Mouse (Mus musculus): ENCODE measurements around the gene Pmm2. TPM values are rescaled to one million over a fixed set of nuclear protein-coding genes. Genes with fewer than 3 reads are reported as not detected.
A peak's percentile ranks its signal among the peaks of the same experiment; 100 is the strongest.

The Pmm2 gene
- polyA plus RNA-seq, 1 experiment from 2014 or later = 49.6 TPM

DNA sequence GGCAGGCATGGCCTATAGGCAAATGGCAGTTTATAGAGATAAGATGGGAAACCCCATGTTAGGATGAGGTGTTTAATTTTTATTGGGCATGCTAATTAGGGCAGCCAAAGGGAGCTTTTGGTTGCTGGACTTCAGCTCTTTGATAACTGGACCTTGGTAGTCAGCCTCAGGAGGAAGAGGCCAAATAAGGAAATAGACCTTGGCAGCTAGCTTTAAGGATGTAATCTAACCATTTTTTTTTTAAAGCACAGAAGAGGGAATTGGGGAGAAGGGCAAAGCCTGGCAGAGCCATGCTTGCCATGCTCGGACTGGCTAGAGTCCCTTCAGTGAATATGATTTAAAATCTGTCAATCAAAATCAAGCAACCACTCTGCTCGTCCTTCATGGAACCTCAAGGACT lies 7.1 kb upstream of the Pmm2 start:
- Histone ChIP-seq H3K4me3 (no peak overlapping the region), H3K4me1 (peaks cover 3% of the 10 kb centered on the region; the same call in 1 of the 2 replicates), H3K4me2 (replicated peaks) (no peak overlapping the region), H3K36me3 (peaks cover 13% of the 10 kb centered on the region), H3K9me3 (replicated peaks) (no peaks in the 10 kb centered on the region), H3K27me3 (no peaks in the 10 kb centered on the region), H3K9ac (no peak overlapping the region), H3K27ac (no peak overlapping the region)
- no peak for ATAC-seq (ENCODE audit: low FRiP score)
- 83% methylated on average over 2 of the region's 2 CpGs for WGBS

DNA sequence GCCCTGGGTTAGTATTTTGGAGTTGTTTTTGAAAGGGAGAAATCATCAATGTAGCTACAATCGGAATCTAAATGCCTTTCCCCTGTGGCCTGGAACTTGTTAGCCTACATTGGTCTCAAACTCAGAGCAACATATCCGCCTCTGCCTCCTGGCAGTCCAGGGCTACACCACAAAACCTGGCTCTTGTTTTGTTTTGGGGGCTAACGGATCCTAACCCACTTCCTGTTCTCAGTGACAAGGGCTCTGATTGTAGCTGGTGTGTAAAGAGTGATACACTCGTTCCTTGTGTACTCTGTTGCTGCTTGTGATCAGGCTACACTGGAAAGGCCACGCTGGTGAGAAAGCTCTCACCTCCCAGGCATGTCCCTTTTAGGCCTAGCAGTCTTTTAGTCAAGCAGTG lies 6.0 kb upstream of the Pmm2 start:
- no peak overlapping the region for H3K4me2 ChIP-seq (replicated peaks)
- no peaks in the 10 kb centered on the region for H3K9me3 ChIP-seq (replicated peaks)
- H3K4me1 ChIP-seq = peaks cover 13% of the 10 kb centered on the region
- ATAC-seq (ENCODE audit: low FRiP score) = no peak
- H3K36me3 ChIP-seq = peaks cover 17% of the 10 kb centered on the region
- H3K9ac ChIP-seq = no peak overlapping the region
- no peak overlapping the region for H3K27ac ChIP-seq
- no peaks in the 10 kb centered on the region for H3K27me3 ChIP-seq
- H3K4me3 ChIP-seq = no peak overlapping the region
- 90% methylated on average over 5 of the region's 5 CpGs for WGBS

GRCm38 (mm10) chr16:8636867-8637216 lies 632 bp upstream of the Pmm2 start:
- Histone ChIP-seq H3K27me3 (no peaks in the 10 kb centered on the region), H3K9ac (peak overlapping the region; percentile 85), H3K4me2 (replicated peaks) (peak overlapping the region; percentile 85), H3K9me3 (replicated peaks) (no peaks in the 10 kb centered on the region), H3K36me3 (peaks cover 23% of the 10 kb centered on the region), H3K27ac (peak overlapping the region; percentile 86), H3K4me3 (peak overlapping the region; percentile 82), H3K4me1 (peaks cover 26% of the 10 kb centered on the region)
- 1% methylated on average over 13 of the region's 13 CpGs for WGBS
- ATAC-seq (ENCODE audit: low FRiP score) = peak; percentile 11

- Histone ChIP-seq H3K36me3 (peaks cover 24% of the 10 kb centered on the region), H3K27ac (no peak overlapping the region), H3K9me3 (replicated peaks) (no peaks in the 10 kb centered on the region), H3K4me3 (peak overlapping the region; percentile 82), H3K4me2 (replicated peaks) (peak overlapping the region; percentile 85), H3K9ac (peak overlapping the region; percentile 85), H3K4me1 (peaks cover 26% of the 10 kb centered on the region), H3K27me3 (no peaks in the 10 kb centered on the region)
- ATAC-seq (ENCODE audit: low FRiP score) = no peak
- WGBS = 48% methylated on average over 7 of the region's 7 CpGs
Observed at GRCm38 (mm10) chr16:8638131-8638530, 657 bp downstream of the Pmm2 start.

GRCm38 (mm10) chr16:8639466-8640191 lies 2.2 kb downstream of the Pmm2 start:
- WGBS = 88% methylated on average over 11 of the region's 11 CpGs
- no peak for ATAC-seq (ENCODE audit: low FRiP score)
- no peak overlapping the region for H3K4me3 ChIP-seq
- H3K9me3 ChIP-seq (replicated peaks) = no peaks in the 10 kb centered on the region
- H3K4me2 ChIP-seq (replicated peaks) = no peak overlapping the region
- H3K27ac ChIP-seq = no peak overlapping the region
- H3K36me3 ChIP-seq = peaks cover 37% of the 10 kb centered on the region
- peaks cover 26% of the 10 kb centered on the region for H3K4me1 ChIP-seq
- no peak overlapping the region for H3K9ac ChIP-seq
- H3K27me3 ChIP-seq = no peaks in the 10 kb centered on the region

- no peak overlapping the region for H3K4me3 ChIP-seq
- ATAC-seq (ENCODE audit: low FRiP score) = no peak
- H3K4me2 ChIP-seq (replicated peaks) = no peak overlapping the region
- no peak overlapping the region for H3K9ac ChIP-seq
- H3K9me3 ChIP-seq (replicated peaks) = no peaks in the 10 kb centered on the region
- WGBS = 84% methylated on average over 2 of the region's 2 CpGs
- H3K4me1 ChIP-seq = peaks cover under 1% of the 10 kb centered on the region
- H3K27ac ChIP-seq = no peak overlapping the region
- H3K36me3 ChIP-seq = peaks cover 65% of the 10 kb centered on the region
- H3K27me3 ChIP-seq = no peaks in the 10 kb centered on the region
Observed at GRCm38 (mm10) chr16:8643855-8644254, 6.4 kb downstream of the Pmm2 start.

DNA sequence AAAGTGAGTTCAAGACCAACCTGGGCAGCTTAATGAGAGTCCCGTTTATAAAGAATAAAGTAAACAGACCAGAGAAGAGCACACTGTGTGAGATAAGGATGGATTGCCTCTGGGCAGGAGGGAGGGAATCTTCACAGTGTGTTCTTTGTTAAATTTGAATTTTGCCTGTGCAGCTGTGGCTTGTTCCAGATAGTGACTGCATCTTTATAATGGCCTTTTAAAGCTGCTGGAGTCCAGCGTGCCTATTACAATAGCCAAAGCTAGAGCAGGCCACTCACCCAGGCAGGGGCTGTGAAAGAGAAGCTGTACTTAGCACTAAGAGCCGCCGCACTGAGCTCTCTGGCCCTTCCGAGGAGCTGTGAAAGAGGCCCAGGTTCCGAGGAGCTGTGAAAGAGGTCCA lies 8.1 kb downstream of the Pmm2 start:
- Histone ChIP-seq H3K27me3 (no peaks in the 10 kb centered on the region), H3K27ac (no peak overlapping the region), H3K9ac (no peak overlapping the region), H3K36me3 (peaks cover 79% of the 10 kb centered on the region), H3K9me3 (replicated peaks) (no peaks in the 10 kb centered on the region), H3K4me2 (replicated peaks) (no peak overlapping the region), H3K4me3 (no peak overlapping the region), H3K4me1 (no peaks in the 10 kb centered on the region)
- 89% methylated on average over 6 of the region's 6 CpGs for WGBS
- ATAC-seq (ENCODE audit: low FRiP score) = no peak

- WGBS = 97% methylated on average over 3 of the region's 3 CpGs
- ATAC-seq (ENCODE audit: low FRiP score) = no peak
- no peak overlapping the region for H3K4me2 ChIP-seq (replicated peaks)
- peaks cover 84% of the 10 kb centered on the region for H3K36me3 ChIP-seq
- no peaks in the 10 kb centered on the region for H3K9me3 ChIP-seq (replicated peaks)
- H3K27me3 ChIP-seq = no peaks in the 10 kb centered on the region
- no peak overlapping the region for H3K27ac ChIP-seq
- no peak overlapping the region for H3K4me3 ChIP-seq
- H3K9ac ChIP-seq = no peak overlapping the region
- H3K4me1 ChIP-seq = no peaks in the 10 kb centered on the region
Observed at GRCm38 (mm10) chr16:8650007-8650406, 12.5 kb downstream of the Pmm2 start.

GRCm38 (mm10) chr16:8655108-8655507 lies 17.6 kb downstream of the Pmm2 start:
- no peaks in the 10 kb centered on the region for H3K9me3 ChIP-seq (replicated peaks)
- ATAC-seq (ENCODE audit: low FRiP score) = no peak
- WGBS = 87% methylated on average over 6 of the region's 6 CpGs
- no peak overlapping the region for H3K9ac ChIP-seq
- no peaks in the 10 kb centered on the region for H3K27me3 ChIP-seq
- no peak overlapping the region for H3K4me3 ChIP-seq
- no peak overlapping the region for H3K27ac ChIP-seq
- H3K4me1 ChIP-seq = no peaks in the 10 kb centered on the region
- no peak overlapping the region for H3K4me2 ChIP-seq (replicated peaks)
- peaks cover 65% of the 10 kb centered on the region for H3K36me3 ChIP-seq

DNA sequence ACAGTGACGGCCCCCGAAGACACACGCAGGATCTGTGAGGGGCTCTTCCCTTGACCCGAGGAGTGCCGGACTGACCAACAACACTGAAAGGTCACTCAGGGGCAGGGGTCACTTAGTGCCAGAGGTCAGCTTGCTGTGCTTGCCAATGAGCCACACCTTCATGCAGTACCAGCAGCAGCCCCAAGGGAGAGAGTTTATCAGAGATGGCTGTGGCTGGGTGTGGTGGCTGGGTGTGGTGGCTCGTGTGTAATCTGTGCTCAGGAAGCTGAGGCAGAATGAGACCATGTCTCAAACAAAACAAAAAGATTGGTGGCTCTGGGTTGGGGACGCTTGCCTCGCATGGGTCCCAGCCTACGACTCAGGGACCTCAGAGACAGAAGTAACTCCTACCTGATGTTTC lies 18.1 kb downstream of the Pmm2 start:
- Histone ChIP-seq H3K4me3 (no peak overlapping the region), H3K4me1 (no peaks in the 10 kb centered on the region), H3K36me3 (peaks cover 68% of the 10 kb centered on the region), H3K27ac (no peak overlapping the region), H3K4me2 (replicated peaks) (no peak overlapping the region), H3K9ac (no peak overlapping the region), H3K27me3 (no peaks in the 10 kb centered on the region), H3K9me3 (replicated peaks) (no peaks in the 10 kb centered on the region)
- no peak for ATAC-seq (ENCODE audit: low FRiP score)
- WGBS = 86% methylated on average over 9 of the region's 9 CpGs

GRCm38 (mm10) chr16:8656256-8656655 lies 18.8 kb downstream of the Pmm2 start:
- H3K4me1 ChIP-seq = no peaks in the 10 kb centered on the region
- H3K9ac ChIP-seq = no peak overlapping the region
- H3K36me3 ChIP-seq = peaks cover 66% of the 10 kb centered on the region
- no peak overlapping the region for H3K4me3 ChIP-seq
- ATAC-seq (ENCODE audit: low FRiP score) = no peak
- no peaks in the 10 kb centered on the region for H3K27me3 ChIP-seq
- 81% methylated on average over 2 of the region's 2 CpGs for WGBS
- no peaks in the 10 kb centered on the region for H3K9me3 ChIP-seq (replicated peaks)
- H3K4me2 ChIP-seq (replicated peaks) = no peak overlapping the region
- no peak overlapping the region for H3K27ac ChIP-seq

DNA sequence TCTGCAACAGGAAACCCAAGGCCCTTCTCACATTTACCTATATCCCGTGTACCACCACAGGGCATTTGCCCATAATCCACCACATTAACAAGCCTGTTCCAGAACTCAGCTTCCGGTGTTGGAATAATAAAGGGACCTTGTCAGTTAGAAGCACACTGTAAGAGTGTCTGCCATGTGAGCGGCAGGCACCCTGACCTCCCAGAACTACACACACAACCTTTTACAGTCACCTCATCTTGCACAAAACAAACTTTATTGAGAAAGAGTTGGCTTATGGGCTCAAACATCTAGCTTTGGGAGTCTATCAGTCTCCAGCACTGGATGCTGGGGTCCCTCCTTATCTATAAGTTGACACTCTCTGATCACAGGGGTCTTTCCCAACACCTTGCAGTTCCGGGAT lies 20.9 kb downstream of the Pmm2 start:
- Histone ChIP-seq H3K4me2 (replicated peaks) (no peak overlapping the region), H3K27me3 (no peaks in the 10 kb centered on the region), H3K4me3 (no peak overlapping the region), H3K27ac (no peak overlapping the region), H3K9ac (no peak overlapping the region), H3K4me1 (peaks cover 3% of the 10 kb centered on the region; the same call in 1 of the 2 replicates), H3K9me3 (replicated peaks) (no peaks in the 10 kb centered on the region), H3K36me3 (peaks cover 69% of the 10 kb centered on the region)
- ATAC-seq (ENCODE audit: low FRiP score) = no peak
- 83% methylated on average over 4 of the region's 4 CpGs for WGBS

DNA sequence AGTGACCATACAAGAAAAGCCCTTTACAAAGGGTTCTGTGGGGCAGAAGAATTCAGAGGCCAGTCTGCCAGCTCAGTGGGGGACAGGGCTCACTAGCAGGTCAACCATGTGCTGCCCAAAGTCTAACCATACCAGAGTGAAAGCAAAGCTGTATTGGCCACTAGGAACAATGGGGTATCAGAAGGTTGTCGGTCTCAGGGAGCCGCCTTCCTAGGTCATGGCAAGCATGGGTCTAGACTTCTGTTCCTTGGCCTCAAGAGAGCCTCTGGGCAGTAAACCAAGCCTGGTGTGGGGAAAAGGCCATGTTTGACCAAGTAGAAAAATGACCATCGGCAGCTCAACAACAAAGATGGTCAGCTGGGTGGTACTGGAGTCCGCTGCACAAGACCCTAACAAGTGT lies 21.3 kb downstream of the Pmm2 start:
- H3K27ac ChIP-seq = no peak overlapping the region
- peaks cover 4% of the 10 kb centered on the region; the same call in 1 of the 2 replicates for H3K4me1 ChIP-seq
- H3K9me3 ChIP-seq (replicated peaks) = no peaks in the 10 kb centered on the region
- H3K36me3 ChIP-seq = peaks cover 68% of the 10 kb centered on the region
- no peaks in the 10 kb centered on the region for H3K27me3 ChIP-seq
- ATAC-seq (ENCODE audit: low FRiP score) = no peak
- H3K9ac ChIP-seq = no peak overlapping the region
- whole genome bisulfite sequencing = 85% methylated on average over 4 of the region's 4 CpGs
- no peak overlapping the region for H3K4me2 ChIP-seq (replicated peaks)
- H3K4me3 ChIP-seq = no peak overlapping the region
